Mouse (Mus musculus): ENCODE data around the gene Zcchc7.

DNA sequence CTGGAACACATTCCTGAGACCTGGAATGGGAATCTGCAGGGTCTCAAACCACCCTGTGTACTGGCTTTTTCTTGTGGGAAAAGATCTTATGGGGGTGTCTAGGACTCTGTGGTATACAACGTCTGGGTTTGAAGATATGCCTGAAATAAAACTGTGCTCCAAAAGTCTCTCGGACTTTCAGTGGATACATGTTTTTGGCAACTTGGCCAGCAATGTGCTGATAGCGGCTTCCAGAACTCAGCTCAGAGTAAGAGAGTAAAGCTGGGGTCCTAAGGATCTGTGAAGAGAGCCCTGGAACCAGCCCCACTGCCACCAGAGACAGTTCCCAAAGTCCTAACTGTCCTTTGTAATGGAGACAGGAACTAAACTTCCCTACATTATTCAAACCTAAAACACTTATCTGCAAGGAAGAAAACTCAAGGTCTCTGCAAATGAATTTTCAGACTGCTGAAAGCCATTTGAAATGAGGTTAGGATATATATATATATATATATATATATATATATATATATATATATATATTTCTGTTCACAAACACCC lies 40.0 kb upstream of the Zcchc7 start:
- no peak for TF ChIP-seq MAX (IDR thresholded peaks at IDR 0.05)
- TF ChIP-seq CTCF (IDR thresholded peaks at IDR 0.05; ENCODE audit: control insufficient read depth, insufficient read depth, insufficient read length): no peak
- no peak for TF ChIP-seq CEBPB (IDR thresholded peaks at IDR 0.05; ENCODE audit: low read depth)

Measured in C2C12 (cell line).